Mouse (Mus musculus) heart, postnatal 0 days (tissue): ENCODE measurements around the gene Gm20458.

Experiments used
- CTCF ChIP-seq: IDR thresholded peaks from 2 replicates; pipeline ENCODE4 v1.5.1; 2016; ENCODE audit warnings: antibody characterized with exemption, control low read depth, low read depth
- EP300 ChIP-seq: IDR thresholded peaks from 2 replicates; pipeline ENCODE4 v1.6.1; 2016; ENCODE audit warnings: antibody characterized with exemption, low read depth

DNA sequence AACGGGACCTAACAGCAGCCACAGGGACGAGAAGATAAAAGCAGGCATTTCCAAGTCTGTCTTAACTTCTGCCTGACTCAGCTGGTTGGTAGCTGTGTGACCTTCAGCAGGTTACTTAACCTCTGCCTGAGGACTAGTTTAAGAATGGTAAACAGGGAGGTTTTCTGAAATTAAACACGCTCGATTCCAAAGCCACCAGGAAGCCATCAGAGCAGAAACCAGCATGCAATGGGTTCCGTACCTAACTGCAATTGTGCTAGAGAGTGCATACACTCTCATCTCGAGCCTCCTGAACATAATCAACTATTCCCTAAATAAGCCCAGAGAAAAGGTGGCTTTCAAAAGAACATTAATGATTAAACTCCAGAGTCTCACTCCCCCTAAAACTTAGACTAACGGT lies 19.0 kb upstream of the Gm20458 start:
- TF ChIP-seq CTCF = no peak
- no peak for TF ChIP-seq EP300
